ENCODE assay signal across 21 mouse cellular contexts in genomic region chr2:62878763-62879162, GRCm38 (mm10).
DNase-seq lines count a peak whose midpoint lies in the region; ATAC-seq lines count a peak whose summit lies in the region.
"Had no signal": no experiment of that assay in that cellular context is flagged by ENCODE, and none has a peak within 500 bp of the region (broad histone marks: within the 10 kb centered on the region; RNA-seq: fewer than 3 reads in every experiment).

No protein-coding gene starts in this region.

- no peak overlapping the region for H3K4me3 ChIP-seq in forebrain, embryonic 13.5 days
- no peak overlapping the region for H3K4me3 ChIP-seq in forebrain, embryonic 10.5 days
- no peak overlapping the region for H3K4me3 ChIP-seq in midbrain, embryonic 14.5 days (replicated peaks; ENCODE audit: low read depth, low read length)
- H3K4me3 ChIP-seq in midbrain, embryonic 13.5 days (replicated peaks), result no peak overlapping the region
- no peak overlapping the region for H3K4me3 ChIP-seq in forebrain, embryonic 14.5 days (ENCODE audit: low read depth, low read length)
- H3K4me3 ChIP-seq: embryonic facial prominence, embryonic 10.5 days; heart, adult 2 months; heart, embryonic 15.5 days had no signal

- no peak overlapping the region for H3K9ac ChIP-seq in forebrain, embryonic 13.5 days
- no peak overlapping the region for H3K9ac ChIP-seq in midbrain, embryonic 14.5 days (replicated peaks; ENCODE audit: low read length)
- no peak overlapping the region for H3K9ac ChIP-seq in midbrain, embryonic 13.5 days (replicated peaks)
- H3K9ac ChIP-seq in forebrain, embryonic 14.5 days (ENCODE audit: low read length), result no peak overlapping the region
- H3K9ac ChIP-seq: heart, embryonic 15.5 days had no signal

- H3K4me1 ChIP-seq in forebrain, embryonic 13.5 days, result peaks cover 3% of the 10 kb centered on the region; the same call in 1 of the 2 replicates
- H3K4me1 ChIP-seq in forebrain, embryonic 10.5 days, result no peaks in the 10 kb centered on the region
- H3K4me1 ChIP-seq in midbrain, embryonic 14.5 days (ENCODE audit: control insufficient read depth, insufficient read depth, low read length), result no peaks in the 10 kb centered on the region
- no peaks in the 10 kb centered on the region for H3K4me1 ChIP-seq in midbrain, embryonic 13.5 days (replicated peaks)
- no peaks in the 10 kb centered on the region; the same call in 1 of the 2 replicates for H3K4me1 ChIP-seq in forebrain, embryonic 14.5 days (ENCODE audit: control insufficient read depth, insufficient read depth, low read length)
- H3K4me1 ChIP-seq: embryonic facial prominence, embryonic 10.5 days; heart, embryonic 15.5 days had no signal

- H3K27ac ChIP-seq in forebrain, embryonic 13.5 days, result no peak overlapping the region
- H3K27ac ChIP-seq in forebrain, embryonic 10.5 days, result no peak overlapping the region
- no peak overlapping the region for H3K27ac ChIP-seq in midbrain, embryonic 14.5 days (replicated peaks; ENCODE audit: low read depth, low read length)
- no peak overlapping the region for H3K27ac ChIP-seq in midbrain, embryonic 13.5 days
- no peak overlapping the region for H3K27ac ChIP-seq in forebrain, embryonic 14.5 days (ENCODE audit: low read depth, low read length)
- H3K27ac ChIP-seq: embryonic facial prominence, embryonic 10.5 days; heart, adult 2 months; heart, embryonic 15.5 days had no signal

- H3K4me2 ChIP-seq in forebrain, embryonic 13.5 days, result no peak overlapping the region
- H3K4me2 ChIP-seq in midbrain, embryonic 14.5 days (ENCODE audit: low read length), result no peak overlapping the region
- H3K4me2 ChIP-seq in midbrain, embryonic 13.5 days (replicated peaks), result no peak overlapping the region
- H3K4me2 ChIP-seq in forebrain, embryonic 14.5 days (ENCODE audit: low read length), result no peak overlapping the region
- H3K4me2 ChIP-seq: heart, embryonic 11.5 days; heart, embryonic 15.5 days had no signal

- peak; percentile 70; the same call in 1 of the 2 replicates for ATAC-seq in forebrain, embryonic 13.5 days
- no peak for ATAC-seq in midbrain, embryonic 14.5 days (ENCODE audit: low FRiP score, low TSS enrichment)
- ATAC-seq in midbrain, embryonic 13.5 days, result no peak
- peak; percentile 37; the same call in 1 of the 2 replicates for ATAC-seq in forebrain, embryonic 14.5 days
- ATAC-seq: activated CD4-positive, CD25-positive, alpha-beta regulatory T cell, adult 4 months; intestine, embryonic 16.5 days had no signal

- no peaks in the 10 kb centered on the region for H3K36me3 ChIP-seq in forebrain, embryonic 13.5 days (ENCODE audit: poor library complexity, severe bottlenecking)
- no peaks in the 10 kb centered on the region for H3K36me3 ChIP-seq in forebrain, embryonic 10.5 days (replicated peaks)
- no peaks in the 10 kb centered on the region for H3K36me3 ChIP-seq in midbrain, embryonic 14.5 days (ENCODE audit: control insufficient read depth, insufficient read depth, low read length)
- H3K36me3 ChIP-seq in midbrain, embryonic 13.5 days, result no peaks in the 10 kb centered on the region
- H3K36me3 ChIP-seq in forebrain, embryonic 14.5 days (ENCODE audit: control insufficient read depth, insufficient read depth, low read length), result no peaks in the 10 kb centered on the region
- H3K36me3 ChIP-seq: embryonic facial prominence, embryonic 10.5 days; heart, embryonic 15.5 days had no signal

- no peaks in the 10 kb centered on the region for H3K27me3 ChIP-seq in forebrain, embryonic 13.5 days
- H3K27me3 ChIP-seq in forebrain, embryonic 10.5 days (ENCODE audit: poor library complexity, severe bottlenecking), result no peaks in the 10 kb centered on the region
- H3K27me3 ChIP-seq in midbrain, embryonic 14.5 days (ENCODE audit: control insufficient read depth, insufficient read depth, low read length), result no peaks in the 10 kb centered on the region
- no peaks in the 10 kb centered on the region for H3K27me3 ChIP-seq in midbrain, embryonic 13.5 days
- H3K27me3 ChIP-seq in forebrain, embryonic 14.5 days (replicated peaks; ENCODE audit: control insufficient read depth, insufficient read depth, low read length), result no peaks in the 10 kb centered on the region
- H3K27me3 ChIP-seq: heart, embryonic 15.5 days had no signal

- 43% methylated on average over 4 of the region's 4 CpGs for WGBS in forebrain, embryonic 13.5 days
- 83% methylated on average over 4 of the region's 4 CpGs for WGBS in forebrain, embryonic 10.5 days
- 79% methylated on average over 4 of the region's 4 CpGs for WGBS in midbrain, embryonic 14.5 days
- WGBS in midbrain, embryonic 13.5 days, result 80% methylated on average over 4 of the region's 4 CpGs
- 33% methylated on average over 4 of the region's 4 CpGs for WGBS in forebrain, embryonic 14.5 days

- H3K9me3 ChIP-seq in forebrain, embryonic 13.5 days (replicated peaks), result no peaks in the 10 kb centered on the region
- no peaks in the 10 kb centered on the region for H3K9me3 ChIP-seq in forebrain, embryonic 10.5 days
- H3K9me3 ChIP-seq in midbrain, embryonic 14.5 days (ENCODE audit: control insufficient read depth, low read length), result no peaks in the 10 kb centered on the region
- H3K9me3 ChIP-seq in midbrain, embryonic 13.5 days, result no peaks in the 10 kb centered on the region
- H3K9me3 ChIP-seq in forebrain, embryonic 14.5 days (replicated peaks; ENCODE audit: control insufficient read depth, low read length), result no peaks in the 10 kb centered on the region
- H3K9me3 ChIP-seq: embryonic facial prominence, embryonic 10.5 days; heart, embryonic 15.5 days had no signal

- DNase-seq in forebrain, embryonic 10.5 days (ENCODE audit: extremely low spot score, low spot score), result no peak
- DNase-seq in midbrain, embryonic 14.5 days, result peak; percentile 41
- DNase-seq in forebrain, embryonic 14.5 days (ENCODE audit: low spot score), result peak; percentile 58
- DNase-seq in telencephalon, adult 2 months (ENCODE audit: low read depth, low spot score), result peak; percentile 35
- DNase-seq in urinary bladder, postnatal 36 days (ENCODE audit: low spot score in 2 of 2), result no peak
- no peak for DNase-seq in layer of hippocampus, postnatal 25 days (ENCODE audit: extremely low spot score in 1 of 2, low spot score in 1 of 2)
- DNase-seq: adrenal gland, postnatal 14 days; cerebellum, adult 18-20 months; cerebellum, adult 9-11 months; cerebellum, postnatal 36 days; gastrocnemius, postnatal 14 days; heart, adult 2 months; heart, postnatal 14 days; kidney, adult 2 months had no signal

Comparison
In these comparisons a context has a peak if more than half of its experiments do, and no peak if none do; other contexts are left out.
1. DNase-seq: peak in midbrain, embryonic 14.5 days (single experiment), forebrain, embryonic 14.5 days (single experiment) and telencephalon, adult 2 months (single experiment); none in forebrain, embryonic 10.5 days (single experiment), urinary bladder, postnatal 36 days (0 of 2) and layer of hippocampus, postnatal 25 days (0 of 2).
2. ATAC-seq: peak in forebrain, embryonic 13.5 days (single experiment) and forebrain, embryonic 14.5 days (single experiment); none in midbrain, embryonic 14.5 days (single experiment) and midbrain, embryonic 13.5 days (single experiment).